Mouse (Mus musculus) lung, postnatal 36 days (tissue): Measurements from ENCODE around the gene Pitpnm1.

ENCODE experiments used
- DNase-seq: peaks from one replicate; pipeline ENCODE4 v3.0.0; 2022; ENCODE audit warnings: mixed read lengths

The Pitpnm1 gene

GRCm38 (mm10) chr19:4143759-4144268 lies 44.0 kb downstream of the Pitpnm1 start, which contains the start of gene Cabp4:
Gene Cabp4 (minus strand): TSS chr19:4144033.
- no peak for DNase-seq

GRCm38 (mm10) chr19:4144550-4145498 lies 45.0 kb downstream of the Pitpnm1 start:
- peak; percentile 54 for DNase-seq

- no peak for DNase-seq
Observed at GRCm38 (mm10) chr19:4145936-4146335, 46.1 kb downstream of the Pitpnm1 start.

GRCm38 (mm10) chr19:4146366-4147021 lies 46.7 kb downstream of the Pitpnm1 start:
- no peak for DNase-seq

- peak; percentile 50 for DNase-seq
Observed at GRCm38 (mm10) chr19:4147022-4147405, 47.2 kb downstream of the Pitpnm1 start.

GRCm38 (mm10) chr19:4147782-4148490 lies 48.1 kb downstream of the Pitpnm1 start:
- no peak for DNase-seq

- DNase-seq = peak; percentile 98
Observed at GRCm38 (mm10) chr19:4148491-4148806, 48.7 kb downstream of the Pitpnm1 start, which contains the start of gene Coro1b. Gene Coro1b (plus strand): TSS chr19:4148619.

GRCm38 (mm10) chr19:4148819-4149218 lies 49.0 kb downstream of the Pitpnm1 start:
- no peak for DNase-seq

GRCm38 (mm10) chr19:4149283-4149682 lies 49.5 kb downstream of the Pitpnm1 start:
- DNase-seq = no peak

- no peak for DNase-seq
Observed at GRCm38 (mm10) chr19:4149764-4150461, 50.1 kb downstream of the Pitpnm1 start.

GRCm38 (mm10) chr19:4150567-4151487 lies 51.0 kb downstream of the Pitpnm1 start:
- no peak for DNase-seq

- DNase-seq = no peak
Observed at GRCm38 (mm10) chr19:4151488-4151860, 51.7 kb downstream of the Pitpnm1 start.

- DNase-seq = no peak
Observed at GRCm38 (mm10) chr19:4151898-4152297, 52.1 kb downstream of the Pitpnm1 start.

GRCm38 (mm10) chr19:4152445-4153231 lies 52.8 kb downstream of the Pitpnm1 start:
- DNase-seq = no peak

GRCm38 (mm10) chr19:4153232-4153654 lies 53.4 kb downstream of the Pitpnm1 start, which contains the start of gene Ptprcap:
Gene Ptprcap (plus strand): TSS chr19:4153604.
- DNase-seq = no peak

GRCm38 (mm10) chr19:4154437-4155222 lies 54.8 kb downstream of the Pitpnm1 start:
- DNase-seq = peak; percentile 51

- no peak for DNase-seq
Observed at GRCm38 (mm10) chr19:4155223-4156072, 55.6 kb downstream of the Pitpnm1 start.

- DNase-seq = no peak
Observed at GRCm38 (mm10) chr19:4156073-4156579, 56.3 kb downstream of the Pitpnm1 start.
